Mouse (Mus musculus) macrophage (primary cell): Measurements from ENCODE around the gene Faap100. TPM values are rescaled to one million over a fixed set of nuclear protein-coding genes. Genes with fewer than 3 reads are reported as not detected.

ENCODE experiments used
- H3K27ac ChIP-seq: fragments of 350-480 bp; formaldehyde crosslinking; 2 replicates; pipeline ENCODE4 v1.9.0; 2021
- H3K36me3 ChIP-seq: fragments of 350-480 bp; formaldehyde crosslinking; 2 replicates; pipeline ENCODE4 v1.9.0; 2021; ENCODE audit errors: inconsistent target
- H3K4me3 ChIP-seq: fragments of 350-480 bp; formaldehyde crosslinking; 2 replicates; pipeline ENCODE4 v1.9.0; 2021; ENCODE audit errors: inconsistent target
- H3K79me2 ChIP-seq: fragments of 350-480 bp; formaldehyde crosslinking; 2 replicates; pipeline ENCODE4 v1.9.0; 2021; ENCODE audit errors: inconsistent target
- whole genome bisulfite sequencing: methylation state at CpG from one replicate; pipeline ENCODE4 v1.1.7; 2026; ENCODE audit warnings: inconsistent platforms; ENCODE audit not compliant: missing documents; 5-methylcytosine and 5-hydroxymethylcytosine counted together
- polyA plus RNA-seq: library from polyadenylated mRNA; stranded (reverse); fragments of 250-400 nt; gene quantifications from 3 replicates; pipeline ENCODE4 v1.2.4, GENCODE M21; 2018; ENCODE audit warnings: inconsistent platforms

Gene Faap100
- polyA plus RNA-seq, 1 experiment from 2014 or later, result 3.8 TPM

DNA sequence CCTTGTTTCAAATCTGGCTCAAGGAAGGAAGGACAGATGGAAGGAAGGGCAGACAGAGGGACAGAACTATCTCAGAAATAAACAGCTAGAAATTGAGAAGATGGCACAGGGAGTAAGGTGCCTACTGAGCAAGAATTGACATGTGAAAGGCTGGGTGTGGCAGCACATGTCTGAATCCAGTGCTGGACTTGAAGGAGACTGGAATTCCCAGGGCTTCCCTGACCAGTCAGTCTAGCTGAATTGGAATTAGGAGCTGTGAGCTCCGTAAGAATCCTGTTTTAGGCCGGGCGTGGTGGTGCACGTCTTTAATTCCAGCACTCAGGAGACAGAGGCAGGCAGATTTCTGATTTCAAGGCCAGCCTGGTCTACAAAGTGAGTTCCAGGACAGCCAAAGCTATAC lies 36.9 kb downstream of the Faap100 start:
- no peaks in the 10 kb centered on the region for H3K36me3 ChIP-seq
- 100% methylated on average over 4 of the region's 4 CpGs for WGBS
- no peak overlapping the region for H3K4me3 ChIP-seq
- H3K27ac ChIP-seq, result no peak overlapping the region
- H3K79me2 ChIP-seq, result peaks cover 5% of the 10 kb centered on the region

DNA sequence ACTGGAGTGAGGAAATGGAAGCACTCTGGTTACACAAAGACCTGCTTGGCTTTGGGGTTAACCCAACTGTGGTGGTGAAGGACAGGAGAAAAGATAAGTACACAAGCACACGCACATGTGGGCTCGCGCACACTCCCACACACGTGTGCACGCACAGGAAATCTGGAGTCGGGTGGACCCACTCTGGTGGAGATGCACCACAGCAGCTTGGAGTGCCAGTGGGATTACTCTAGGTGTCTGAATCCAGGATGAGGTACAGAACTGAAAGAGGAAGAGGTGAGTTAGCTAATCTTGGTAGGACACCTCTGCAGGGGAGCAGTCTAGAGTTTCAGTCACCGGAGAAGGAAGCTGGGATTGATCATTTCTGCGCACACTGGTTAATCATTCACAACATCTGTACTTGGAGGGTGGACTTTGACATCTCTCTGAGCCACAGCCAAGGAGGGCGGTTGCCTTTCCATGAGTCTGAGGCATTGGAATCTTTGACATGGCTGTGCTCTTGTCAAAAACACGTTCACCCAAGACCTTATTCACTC lies 38.5 kb downstream of the Faap100 start:
- no peaks in the 10 kb centered on the region for H3K36me3 ChIP-seq
- no peaks in the 10 kb centered on the region for H3K79me2 ChIP-seq

DNA sequence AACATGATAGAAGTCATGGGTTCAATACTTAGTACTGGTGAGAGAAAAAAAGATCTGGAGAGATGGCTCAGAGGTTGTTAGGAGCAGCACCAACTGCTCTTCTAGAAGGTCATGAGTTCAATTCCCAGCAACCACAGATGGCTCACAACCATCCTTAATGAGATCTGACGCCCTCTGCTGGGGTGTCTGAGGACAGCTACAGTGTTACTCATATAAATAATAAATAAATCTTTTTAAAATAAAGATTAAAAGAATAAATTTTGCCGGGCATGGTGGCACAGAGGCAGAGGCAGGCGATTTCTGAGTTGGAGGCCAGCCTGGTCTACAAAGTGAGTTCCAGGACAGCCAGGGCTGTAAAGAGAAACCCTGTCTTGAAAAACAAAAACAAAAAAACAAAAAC lies 39.8 kb downstream of the Faap100 start:
- H3K79me2 ChIP-seq, result no peaks in the 10 kb centered on the region
- H3K4me3 ChIP-seq, result no peak overlapping the region
- no peaks in the 10 kb centered on the region for H3K36me3 ChIP-seq
- H3K27ac ChIP-seq, result no peak overlapping the region
- 88% methylated on average over 3 of the region's 3 CpGs for WGBS

More for the DNA sequence above, 38.5 kb downstream of the Faap100 start:
- Histone ChIP-seq H3K27ac (no peak overlapping the region), H3K4me3 (no peak overlapping the region)
- WGBS, result 70% methylated on average over 10 of the region's 10 CpGs

DNA sequence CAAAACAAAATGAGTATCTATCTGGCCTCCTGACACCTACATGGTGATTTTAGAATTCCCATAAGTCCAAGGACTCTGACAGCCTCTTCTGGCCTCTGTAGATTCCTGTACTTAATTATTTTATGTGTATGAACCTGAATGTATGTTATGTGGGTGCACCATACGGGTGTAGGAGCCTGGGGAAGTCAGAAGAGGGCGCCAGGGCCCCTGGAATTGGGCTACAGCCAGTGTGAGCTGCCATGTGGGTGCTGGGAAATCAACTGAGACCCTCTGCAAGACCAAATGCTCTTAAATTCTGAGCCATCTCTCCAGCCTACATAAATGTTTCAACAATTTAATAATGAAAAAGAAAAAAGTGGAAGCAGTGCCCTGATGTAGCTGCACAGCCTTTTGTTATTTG lies 41.1 kb downstream of the Faap100 start:
- WGBS, result 66% methylated on average over 2 of the region's 2 CpGs
- Histone ChIP-seq H3K79me2 (no peaks in the 10 kb centered on the region), H3K27ac (no peak overlapping the region), H3K4me3 (no peak overlapping the region), H3K36me3 (no peaks in the 10 kb centered on the region)

DNA sequence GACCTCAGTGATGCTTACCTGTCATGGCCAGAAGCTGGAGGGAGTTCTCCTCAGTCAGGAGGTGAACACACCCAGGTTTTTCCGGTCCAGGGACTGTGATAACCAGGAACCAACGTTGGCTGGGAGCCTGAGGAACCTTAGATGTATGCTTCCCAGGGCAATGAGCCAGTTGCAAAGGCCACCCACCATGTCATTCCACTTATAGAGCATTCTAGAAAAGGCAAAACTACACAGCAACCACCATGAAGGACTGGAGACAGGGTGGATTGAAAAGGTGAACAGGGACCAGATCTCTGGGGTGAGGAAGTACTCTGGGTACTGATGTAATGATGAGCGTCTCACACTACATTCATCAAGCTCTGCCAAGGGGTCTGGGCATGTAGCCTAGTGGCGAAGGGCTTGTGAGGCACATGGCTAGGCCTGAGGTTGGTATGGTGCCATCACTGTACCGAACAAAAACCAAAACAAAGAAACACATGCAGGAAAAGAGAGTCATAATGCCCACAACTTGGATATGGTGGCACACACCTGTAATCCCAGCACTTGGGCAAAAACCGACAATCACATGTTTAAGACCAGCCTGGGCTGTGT lies 43.0 kb downstream of the Faap100 start:
- no peak overlapping the region for H3K27ac ChIP-seq
- no peaks in the 10 kb centered on the region for H3K36me3 ChIP-seq
- H3K79me2 ChIP-seq, result no peaks in the 10 kb centered on the region
- 82% methylated on average over 6 of the region's 6 CpGs for WGBS
- H3K4me3 ChIP-seq, result no peak overlapping the region

DNA sequence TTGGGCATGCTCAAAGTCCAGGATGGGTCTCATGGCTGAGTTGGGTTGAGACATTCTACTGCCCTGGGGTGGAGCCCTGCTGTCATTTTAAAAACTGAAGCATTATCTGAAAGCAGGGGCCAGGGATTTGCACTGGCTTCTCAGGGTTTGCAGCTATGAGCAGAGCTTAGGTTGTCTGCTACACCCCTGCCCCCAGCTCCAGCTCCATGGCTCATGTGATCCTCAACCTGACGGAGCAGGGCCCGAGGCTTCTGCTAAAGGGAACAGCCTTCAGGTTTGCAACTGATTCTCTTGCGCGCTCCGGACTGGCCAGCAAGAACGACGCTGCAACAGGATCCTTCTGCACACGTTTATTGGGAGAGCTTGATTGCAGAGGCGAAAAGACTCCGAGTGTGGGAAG lies 58.4 kb downstream of the Faap100 start:
- 93% methylated on average over 8 of the region's 10 CpGs for WGBS
- H3K36me3 ChIP-seq, result no peaks in the 10 kb centered on the region
- no peak overlapping the region for H3K27ac ChIP-seq

DNA sequence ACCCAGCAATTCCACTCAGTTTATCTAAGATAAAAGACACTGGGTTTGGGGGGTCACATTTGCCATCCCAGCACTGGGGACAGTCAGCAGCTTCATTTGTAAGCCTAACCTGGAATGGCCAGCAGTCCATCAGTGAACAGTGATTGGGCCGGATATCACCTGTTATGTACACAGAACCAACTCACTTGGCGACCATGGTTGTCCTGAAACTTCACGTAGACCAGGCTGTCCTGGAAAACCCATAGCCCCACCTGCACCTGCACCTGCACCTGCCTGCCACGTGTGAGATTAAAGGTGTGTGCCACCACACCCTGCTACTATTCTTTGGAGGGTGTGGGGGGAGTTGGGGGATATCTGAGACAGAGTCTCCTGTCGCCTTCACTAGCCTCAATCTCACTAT lies 59.3 kb downstream of the Faap100 start:
- Histone ChIP-seq H3K36me3 (no peaks in the 10 kb centered on the region), H3K4me3 (no peak overlapping the region)
- 99% methylated on average over 5 of the region's 5 CpGs for WGBS

More for the DNA sequence above, 58.4 kb downstream of the Faap100 start:
- H3K79me2 ChIP-seq, result no peaks in the 10 kb centered on the region
- H3K4me3 ChIP-seq, result no peak overlapping the region

More for the DNA sequence above, 59.3 kb downstream of the Faap100 start:
- no peaks in the 10 kb centered on the region for H3K79me2 ChIP-seq
- no peak overlapping the region for H3K27ac ChIP-seq

Other genes starting within 250 kb of the Faap100 start
- gene Slc38a10, start 227.4 kb downstream of the Faap100 start, polyA plus RNA-seq, result 67.7 to 97.9 TPM (median 71.0 TPM) in 3 replicates
- gene Bahcc1, start 145.8 kb downstream of the Faap100 start, polyA plus RNA-seq, result 2.2 to 3.5 TPM (median 3.0 TPM) in 3 replicates
- 1,569 to 2,966 TPM (median 1,773 TPM) in 3 replicates for gene Actg1, start 30.2 kb downstream of the Faap100 start, polyA plus RNA-seq
- not detected in 3 replicates for gene Fscn2, start 17.2 kb downstream of the Faap100 start, polyA plus RNA-seq
- gene Nploc4, start 58.9 kb upstream of the Faap100 start, polyA plus RNA-seq, result 38.6 to 47.8 TPM (median 45.8 TPM) in 3 replicates
- 0.54 to 2.3 TPM (median 1.5 TPM) in 3 replicates for gene Tspan10, start 63.9 kb upstream of the Faap100 start, polyA plus RNA-seq
- gene Pde6g, start 74.7 kb upstream of the Faap100 start, polyA plus RNA-seq, result 0.32 TPM in 1 of 3 replicates, not detected in the others
- 2.6 to 10.4 TPM (median 6.3 TPM) in 3 replicates for gene Oxld1, start 79.3 kb upstream of the Faap100 start, polyA plus RNA-seq
- gene Ccdc137, start 79.4 kb upstream of the Faap100 start, polyA plus RNA-seq, result 11.7 to 12.7 TPM (median 11.8 TPM) in 3 replicates
- gene Arl16, start 88.8 kb upstream of the Faap100 start, polyA plus RNA-seq, result 11.8 to 16.5 TPM (median 14.2 TPM) in 3 replicates
- 28.2 to 81.1 TPM (median 37.6 TPM) in 3 replicates for gene Mrpl12, start 105.8 kb upstream of the Faap100 start, polyA plus RNA-seq
- 29.6 to 61.7 TPM (median 44.6 TPM) in 3 replicates for gene Slc25a10, start 113.1 kb upstream of the Faap100 start, polyA plus RNA-seq
- gene Gcgr, start 151.9 kb upstream of the Faap100 start, polyA plus RNA-seq, result 0.09 TPM in 1 of 3 replicates, not detected in the others
- gene Mcrip1, start 171.0 kb upstream of the Faap100 start, polyA plus RNA-seq, result 36.9 to 60.9 TPM (median 57.7 TPM) in 3 replicates
- gene Ppp1r27, start 172.4 kb upstream of the Faap100 start, polyA plus RNA-seq, result not detected in 3 replicates
- gene P4hb, start 194.5 kb upstream of the Faap100 start, polyA plus RNA-seq, result 294 to 442 TPM (median 388 TPM) in 3 replicates
- gene Arhgdia, start 202.9 kb upstream of the Faap100 start, polyA plus RNA-seq, result 662 to 966 TPM (median 875 TPM) in 3 replicates
- gene Alyref, start 219.6 kb upstream of the Faap100 start, polyA plus RNA-seq, result 34.3 to 88.6 TPM (median 41.5 TPM) in 3 replicates
- gene Anapc11, start 219.7 kb upstream of the Faap100 start, polyA plus RNA-seq, result 40.4 to 78.6 TPM (median 76.2 TPM) in 3 replicates
- not detected in 3 replicates for gene Npb, start 229.7 kb upstream of the Faap100 start, polyA plus RNA-seq
- gene Pcyt2, start 239.2 kb upstream of the Faap100 start, polyA plus RNA-seq, result 23.8 to 69.4 TPM (median 36.2 TPM) in 3 replicates
- gene Sirt7, start 246.5 kb upstream of the Faap100 start, polyA plus RNA-seq, result 37.3 to 77.5 TPM (median 50.4 TPM) in 3 replicates